Mouse (Mus musculus) heart, adult 18-20 months (tissue): ENCODE results near the gene Ttc8. TPM values are rescaled to one million over a fixed set of nuclear protein-coding genes. Genes with fewer than 3 reads are reported as not detected.

Experiments
- DNase-seq, 2 experiments: peaks; one replicate each; pipeline ENCODE4 v3.0.0; 2021 to 2022; ENCODE audit warnings: mixed read lengths in 1 of 2
- total RNA-seq, 2 experiments: library from RNA; stranded (reverse); gene quantifications; 2 replicates each; pipeline ENCODE4 v1.2.3; 2021

Gene Ttc8
- total RNA-seq, 2 experiments from 2014 or later, result 5.1 to 6.5 TPM

DNA sequence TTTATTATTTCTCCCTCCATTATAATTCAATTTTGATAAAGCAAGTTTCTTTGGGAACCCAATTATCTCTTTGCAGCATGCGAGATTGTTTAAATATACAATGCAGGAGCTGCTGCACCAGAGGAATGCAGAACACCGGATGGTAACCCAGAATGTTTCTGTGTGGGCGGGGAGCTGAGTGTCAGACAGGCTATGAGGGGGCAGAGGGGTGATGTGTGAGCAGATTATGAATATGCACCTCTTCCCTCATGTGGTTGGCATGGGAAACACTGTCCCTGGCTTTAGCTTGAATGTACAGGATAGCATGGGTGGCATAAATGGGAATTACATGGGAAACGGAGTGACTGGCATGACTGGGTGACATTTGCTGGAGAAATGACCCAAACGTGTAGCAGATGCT, 108.3 kb downstream of the Ttc8 start:
- no peak for DNase-seq

DNA sequence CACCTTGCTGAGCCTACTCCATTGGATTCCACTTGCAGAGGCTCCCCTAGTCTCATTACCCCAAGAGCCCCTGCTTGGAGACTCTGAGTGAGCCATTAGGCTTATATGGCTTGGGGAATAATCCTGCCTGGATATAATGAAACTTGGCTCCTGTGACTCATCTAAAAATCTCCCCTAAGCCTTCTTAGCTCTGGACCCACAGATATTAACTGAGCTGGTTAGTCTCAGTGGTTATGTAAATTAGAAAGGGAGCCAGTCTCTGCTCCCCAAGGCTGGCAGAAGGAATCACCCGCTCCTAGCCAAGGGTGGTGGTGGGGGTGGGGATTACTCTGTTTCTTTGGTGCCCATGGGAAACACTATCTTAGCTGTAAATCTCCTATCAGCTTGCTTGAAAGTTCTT, 109.6 kb downstream of the Ttc8 start:
- DNase-seq, result no peak

Other genes starting within 250 kb of the Ttc8 start
- 10 to 100 TPM; 25.6 to 30.3 TPM for gene Ptpn21, start 183.2 kb upstream of the Ttc8 start, total RNA-seq
- 10 to 100 TPM; 56.0 to 59.8 TPM for gene Zc3h14, start 173.6 kb upstream of the Ttc8 start, total RNA-seq
- gene Eml5, start 19.1 kb upstream of the Ttc8 start, total RNA-seq, result 1 to 10 TPM; 3.2 to 3.4 TPM